Mouse (Mus musculus) left cerebral cortex, adult 11 months (tissue): ENCODE results near the gene Fbp1.
"Not testable (repeated sequence)": the region's sequence is repeated elsewhere in the genome, so short reads cannot be mapped to it uniquely, and the experiment has no call there.

Experiments used
- DNase-seq: peaks from one replicate; pipeline ENCODE4 v3.0.0; 2022; ENCODE audit warnings: low spot score

Fbp1 gene

DNA sequence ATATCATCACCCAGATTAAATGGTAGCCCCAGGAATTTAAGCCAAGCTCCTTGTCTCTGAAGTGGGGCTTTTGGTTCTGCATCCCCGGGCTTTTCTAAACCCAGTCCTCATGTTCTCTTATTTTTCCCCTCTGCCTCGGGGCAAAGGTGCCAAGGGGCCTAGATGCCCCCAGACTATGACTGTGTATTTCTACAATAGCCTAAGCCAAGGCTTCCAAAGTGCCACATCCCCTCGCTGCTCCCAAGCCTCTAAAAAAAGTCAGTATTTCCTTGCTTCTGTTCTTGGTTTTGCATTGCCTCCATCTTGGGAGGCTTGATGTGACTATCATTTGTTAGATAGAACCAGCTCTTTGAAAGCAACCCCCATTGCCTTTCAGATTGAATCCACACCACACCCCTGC, 3.5 kb downstream of the Fbp1 start:
- no peak for DNase-seq

DNA sequence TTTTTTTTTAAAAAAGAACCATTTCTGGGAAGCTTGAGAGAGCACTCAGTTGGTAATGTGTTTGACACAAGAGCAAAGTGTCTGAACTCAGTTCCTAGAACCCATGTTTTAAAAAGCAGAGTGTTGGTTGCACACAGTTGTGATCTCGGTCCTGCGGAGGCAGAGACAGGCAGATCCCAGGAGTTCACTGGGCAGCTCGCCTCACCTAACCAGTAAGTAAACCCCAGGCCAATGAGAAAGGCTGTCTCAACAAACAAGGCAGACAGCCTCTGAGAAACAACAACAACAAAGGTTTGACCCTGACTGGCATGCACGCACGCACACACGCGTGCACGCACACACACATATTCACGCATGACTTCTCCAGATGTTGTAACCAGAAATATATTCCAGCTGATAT, 4.2 kb downstream of the Fbp1 start:
- no peak for DNase-seq

DNA sequence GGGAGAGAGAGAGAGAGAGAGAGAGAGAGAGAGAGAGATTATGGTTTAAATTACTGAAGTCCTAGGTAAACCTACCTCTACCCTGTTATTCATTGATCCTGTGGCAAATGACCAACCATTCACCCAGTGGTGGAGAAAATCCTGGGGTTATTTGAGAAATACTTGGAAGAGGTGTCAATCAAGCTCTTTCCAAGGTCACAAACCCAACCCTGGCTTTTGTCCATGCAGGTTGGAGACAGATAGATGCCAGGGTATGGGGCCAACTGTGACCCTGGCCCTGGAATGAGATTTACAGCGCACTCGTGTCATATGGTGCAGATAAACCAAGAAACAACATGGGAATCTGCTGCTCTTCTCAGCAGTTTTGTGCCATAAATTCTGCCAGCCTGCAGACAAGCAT, 4.6 kb downstream of the Fbp1 start:
- no peak for DNase-seq

DNA sequence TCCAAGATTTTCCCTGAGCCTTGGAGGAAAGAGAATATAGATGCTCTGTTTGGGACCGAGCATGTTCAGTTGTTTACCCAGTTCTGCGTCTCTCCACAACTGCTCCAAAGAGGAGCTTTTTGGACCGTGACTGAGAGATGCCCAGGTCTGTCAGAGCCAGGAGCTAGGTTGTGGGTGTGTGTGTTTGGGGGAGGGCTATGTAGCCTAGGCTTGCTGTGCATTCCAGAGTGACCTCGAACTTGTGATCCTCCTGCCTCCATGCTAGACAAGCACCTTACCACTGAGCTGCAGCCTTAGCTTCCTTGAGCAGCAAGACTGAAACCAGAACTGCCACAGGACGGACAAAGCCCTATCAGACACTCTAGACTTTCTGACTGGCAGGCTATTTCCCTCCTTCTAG, 5.2 kb downstream of the Fbp1 start:
- no peak for DNase-seq

DNA sequence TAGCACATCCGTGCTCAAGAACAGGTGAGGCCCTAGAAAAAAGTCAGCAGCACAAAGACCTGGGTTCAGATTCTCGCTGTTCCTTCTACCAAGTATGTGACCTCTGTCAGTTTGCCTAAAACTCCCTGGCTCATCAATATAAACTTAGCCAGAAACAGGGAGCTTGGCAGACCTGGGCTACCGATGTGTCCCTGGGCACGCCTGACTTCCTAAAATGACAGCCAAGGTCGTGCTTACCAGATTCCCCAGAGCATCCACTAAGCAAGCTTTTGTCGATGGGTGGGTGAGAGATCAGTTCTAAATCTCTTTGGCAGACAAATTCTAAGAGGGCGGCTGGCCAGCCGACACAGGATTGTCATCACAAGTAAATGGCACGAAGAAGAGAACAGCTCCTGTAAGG, 6.7 kb downstream of the Fbp1 start:
- DNase-seq = no peak

DNA sequence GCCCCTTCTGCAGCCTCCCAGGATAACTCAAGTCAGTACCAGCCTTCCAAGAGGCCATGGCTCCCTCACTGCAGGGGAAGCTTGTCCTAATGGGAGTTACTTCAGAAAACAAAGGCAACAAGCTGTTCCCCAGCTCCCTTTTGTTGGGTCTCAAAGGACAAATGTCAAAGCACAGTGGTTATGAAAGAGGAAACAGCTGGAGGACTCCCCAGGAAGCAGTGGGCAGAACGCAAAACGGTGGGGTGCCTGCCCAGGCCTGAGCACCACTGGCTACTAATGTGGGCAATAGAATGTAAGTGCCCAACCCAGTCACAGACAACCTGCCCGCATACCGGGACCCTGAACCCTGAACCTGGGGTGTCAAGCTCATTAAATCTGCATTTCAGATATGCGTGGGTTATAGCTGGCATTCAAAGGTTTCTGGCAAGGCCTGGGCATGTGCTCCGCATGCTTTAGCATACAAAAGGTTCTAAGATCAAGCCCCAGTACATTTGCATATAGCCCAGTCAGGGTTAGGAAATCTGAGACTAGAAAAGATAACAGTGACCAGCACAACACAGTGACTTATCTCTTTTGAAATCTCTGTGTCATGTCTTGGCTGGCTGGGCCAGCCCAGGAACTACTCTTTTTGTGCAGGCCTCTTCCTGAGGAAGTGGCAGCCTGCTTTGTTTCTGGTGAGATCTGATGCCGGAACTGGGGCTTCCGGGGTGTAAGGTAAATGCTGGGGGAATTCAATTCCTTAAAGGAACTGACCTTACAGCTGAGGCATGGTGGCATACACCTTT, 8.1 kb downstream of the Fbp1 start:
- DNase-seq = no peak

DNA sequence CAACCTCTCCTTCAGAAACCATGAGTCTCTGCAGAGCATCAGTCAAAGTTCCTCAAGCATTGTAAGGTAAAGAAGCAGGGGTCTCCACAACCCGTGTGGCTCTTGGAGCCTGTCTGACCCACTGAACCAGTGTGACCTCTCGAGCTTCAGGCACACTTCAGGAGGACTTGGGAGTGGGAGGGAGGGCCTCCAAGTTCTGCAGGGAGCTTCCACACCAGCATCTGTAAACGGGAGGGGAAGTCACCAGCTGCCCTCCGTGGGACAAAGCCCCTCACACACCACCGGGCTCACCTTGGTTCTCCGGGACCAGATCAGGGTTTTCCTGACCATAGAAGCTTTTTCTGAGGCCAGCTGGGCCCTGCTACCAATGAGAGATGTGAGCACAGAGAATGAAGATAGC, 8.7 kb downstream of the Fbp1 start:
- DNase-seq = no peak

DNA sequence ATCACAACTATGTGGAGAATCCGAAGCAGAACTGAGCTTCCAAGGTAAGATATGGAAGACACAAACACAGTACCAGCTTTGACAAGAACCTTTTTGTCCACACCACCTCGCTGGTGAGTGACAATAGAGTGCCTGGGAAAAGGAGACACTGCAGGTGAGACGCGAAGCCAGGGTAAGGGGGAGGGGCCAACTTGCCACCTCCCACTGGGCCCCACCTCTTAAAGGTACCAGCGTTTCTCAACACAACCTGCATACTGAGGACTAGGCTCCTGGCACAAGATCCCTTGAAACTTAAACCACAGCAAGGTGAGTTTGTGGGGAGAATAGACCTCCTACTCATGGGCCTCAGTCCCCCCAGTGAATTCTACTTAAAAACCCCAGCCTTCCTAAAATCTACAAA, 10.8 kb downstream of the Fbp1 start:
- no peak for DNase-seq

DNA sequence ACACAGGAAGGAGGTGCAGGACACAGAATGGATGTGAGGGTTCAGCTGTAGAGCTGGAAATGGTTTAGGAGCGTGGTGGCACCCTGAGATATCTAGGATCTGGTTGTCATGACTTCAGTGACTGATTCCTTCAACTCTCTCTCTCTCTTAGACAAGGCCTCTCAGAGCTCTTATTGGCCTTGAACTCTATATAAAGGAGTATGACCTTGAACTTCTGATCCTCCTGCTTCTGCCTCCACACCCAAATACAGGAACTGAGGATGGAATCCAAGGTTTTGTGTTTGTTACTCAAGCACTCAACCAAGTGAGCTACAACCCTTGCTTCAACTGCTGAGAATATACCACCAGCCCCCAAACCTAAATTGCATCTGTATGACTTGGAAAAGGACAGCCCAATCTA, 12.0 kb downstream of the Fbp1 start:
- DNase-seq = no peak

DNA sequence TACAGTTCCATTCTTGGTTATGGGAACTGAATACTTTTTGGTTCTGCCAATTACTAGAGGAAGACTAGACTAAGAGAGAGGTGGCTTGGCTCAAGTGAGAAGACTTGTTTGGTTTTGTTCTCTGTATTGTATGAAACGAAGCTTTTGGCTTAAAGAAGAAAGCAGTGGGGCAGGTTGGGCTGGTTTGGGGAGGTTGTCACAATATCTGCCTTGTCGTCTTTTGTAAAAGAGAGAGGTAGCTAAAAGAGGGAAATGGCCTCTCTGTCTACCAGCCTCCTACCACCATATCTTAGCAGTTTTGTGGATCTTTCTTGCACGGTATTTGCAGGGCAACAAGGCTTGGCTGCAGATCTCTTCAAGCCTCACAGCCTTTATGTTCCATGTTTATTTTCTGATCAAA, 15.8 kb downstream of the Fbp1 start:
- no peak for DNase-seq

DNA sequence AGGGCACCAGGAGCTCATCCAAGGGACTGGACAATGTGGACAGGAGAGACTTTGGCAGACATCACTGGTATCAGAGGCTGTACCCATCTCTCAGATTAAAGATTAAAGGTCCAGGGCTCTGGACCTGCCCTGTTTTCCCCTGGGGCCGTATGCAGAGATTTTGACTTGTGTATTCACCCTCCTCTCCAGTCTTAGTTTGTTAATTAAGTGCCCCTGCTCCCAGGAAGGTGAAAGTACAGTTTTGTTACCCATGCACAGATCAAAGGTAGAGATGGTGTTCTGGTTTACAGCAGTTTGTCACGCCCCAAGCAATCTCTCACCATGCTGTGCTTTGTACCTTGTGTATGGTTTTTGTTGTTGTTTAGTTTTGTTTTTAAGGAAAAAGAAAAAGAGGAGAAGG, 17.5 kb downstream of the Fbp1 start:
- DNase-seq = no peak

DNA sequence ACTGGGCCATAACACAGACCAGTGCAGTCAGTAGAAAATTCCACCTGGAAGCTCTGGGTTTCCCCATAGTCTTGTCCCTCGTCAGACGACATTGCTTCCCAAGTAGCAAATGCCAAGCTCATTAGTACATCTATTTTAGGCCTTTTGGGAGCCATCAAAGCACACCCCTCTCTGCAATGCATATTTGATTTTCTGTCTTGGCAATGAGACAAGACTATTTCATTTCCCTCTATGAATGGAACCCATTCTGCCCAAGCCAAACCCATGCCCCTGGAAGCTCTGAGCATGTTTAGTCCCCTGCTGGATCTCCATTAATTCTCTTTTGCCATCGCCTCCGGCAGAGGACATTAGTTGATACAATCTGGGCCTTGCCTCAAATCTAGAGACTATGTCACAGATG, 21.3 kb downstream of the Fbp1 start:
- DNase-seq = no peak

DNA sequence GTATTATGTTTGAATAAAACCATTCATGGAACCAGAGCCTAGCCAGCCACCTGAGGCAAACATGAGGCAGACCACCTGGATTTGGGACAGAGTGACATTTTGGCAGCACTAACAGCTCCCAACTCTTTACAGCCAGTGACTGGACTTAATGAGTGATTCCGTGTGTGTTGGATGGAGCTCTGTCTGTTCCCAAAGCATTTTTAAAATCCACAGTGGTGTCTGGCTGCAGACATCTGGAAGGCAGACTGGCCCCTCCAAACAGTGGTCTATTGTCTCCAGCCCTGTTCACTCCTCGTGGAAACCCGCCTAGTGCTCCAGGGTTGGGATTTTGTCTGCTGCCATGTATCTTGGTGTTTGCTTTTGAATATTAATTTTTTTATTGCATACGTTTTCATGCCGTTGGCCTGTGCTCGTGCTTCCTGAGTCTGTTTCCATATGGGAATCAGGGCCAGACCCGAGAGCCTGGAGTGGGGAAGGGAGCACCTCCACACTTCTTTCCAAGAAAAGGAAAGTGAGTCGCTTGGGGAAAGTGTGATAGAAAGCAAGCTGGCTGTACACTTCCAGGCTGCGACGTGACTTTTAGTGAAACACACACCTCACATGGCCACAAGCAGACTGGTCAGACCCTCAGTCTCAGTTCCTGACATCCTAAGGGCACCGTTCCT, 22.3 kb downstream of the Fbp1 start:
- DNase-seq = no peak

DNA sequence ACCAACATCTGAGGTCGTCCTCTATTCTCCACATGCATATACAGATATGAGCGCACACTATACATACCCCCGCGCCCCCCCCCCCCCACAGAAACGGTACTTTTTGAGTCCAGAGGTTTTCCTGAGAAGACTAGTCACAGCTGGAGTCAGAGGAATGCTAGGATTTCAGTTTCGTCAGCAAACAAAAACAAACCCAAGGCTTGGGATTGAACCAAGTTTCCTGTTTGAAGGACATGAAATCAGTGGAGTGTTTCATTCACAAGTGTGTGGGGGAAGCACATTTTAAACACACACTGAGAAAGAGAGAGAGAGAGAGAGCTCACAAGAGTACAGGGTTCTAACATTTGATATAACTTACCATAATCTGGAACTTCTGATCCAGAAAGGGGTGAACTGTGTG, 24.3 kb downstream of the Fbp1 start:
- no peak for DNase-seq

DNA sequence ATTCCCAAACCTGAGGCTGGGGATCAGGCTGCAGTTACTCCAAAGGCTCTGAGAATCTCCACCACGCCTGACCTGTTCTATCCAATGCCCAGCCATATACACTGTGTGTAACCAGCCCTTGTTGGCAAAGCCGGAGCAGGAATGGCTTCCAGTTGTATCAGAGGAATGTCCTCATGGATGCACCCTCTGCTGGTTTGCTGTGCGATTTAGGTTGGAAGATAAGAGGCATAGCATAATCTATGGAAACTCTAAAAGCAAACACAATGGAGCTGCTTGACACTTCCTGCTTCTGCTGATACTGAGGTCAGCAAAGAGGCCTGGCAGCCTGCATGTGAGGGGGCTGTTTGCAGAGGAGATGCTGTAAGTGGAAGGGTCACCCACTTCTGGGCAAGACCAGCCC, 25.2 kb downstream of the Fbp1 start:
- no peak for DNase-seq

DNA sequence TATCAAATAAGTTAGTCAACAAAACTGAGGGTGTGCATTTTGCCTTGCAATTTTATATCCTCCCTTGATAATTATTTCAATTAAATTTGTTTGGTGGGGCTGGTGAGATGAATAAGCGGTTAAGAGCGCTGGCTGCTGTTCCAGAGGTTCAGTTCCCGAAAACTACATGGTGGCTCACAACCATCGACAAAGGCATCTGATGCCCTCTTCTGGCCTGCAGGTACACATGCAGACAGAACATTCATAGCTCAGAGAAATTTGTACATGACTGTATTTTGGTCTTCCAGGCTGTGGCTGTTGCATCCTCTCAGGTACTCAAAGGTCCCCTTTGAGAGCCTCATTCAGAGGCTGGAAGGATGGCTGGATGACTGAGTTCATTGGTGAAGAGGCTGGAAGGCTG, 28.0 kb downstream of the Fbp1 start:
- no peak for DNase-seq

DNA sequence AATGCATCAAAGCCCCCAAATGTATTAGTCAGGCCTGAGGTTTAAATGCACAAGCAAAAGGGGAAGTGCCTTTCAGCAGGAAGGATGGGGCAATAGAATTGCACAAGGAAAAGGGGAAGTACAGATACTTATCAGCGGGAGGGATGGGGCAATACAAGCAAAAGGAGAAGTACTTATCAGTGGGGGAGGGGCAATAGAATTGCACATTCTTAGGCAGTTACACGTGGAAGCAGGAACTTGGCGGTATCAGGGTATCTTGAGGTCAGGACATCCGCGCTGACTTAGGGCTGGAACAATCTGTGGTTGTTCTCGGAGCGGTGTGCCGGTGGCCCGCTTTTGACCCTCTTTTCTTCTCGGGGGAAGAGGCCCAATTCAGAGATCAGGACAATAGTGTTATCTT, 28.8 kb downstream of the Fbp1 start:
- not testable (repeated sequence) for DNase-seq

DNA sequence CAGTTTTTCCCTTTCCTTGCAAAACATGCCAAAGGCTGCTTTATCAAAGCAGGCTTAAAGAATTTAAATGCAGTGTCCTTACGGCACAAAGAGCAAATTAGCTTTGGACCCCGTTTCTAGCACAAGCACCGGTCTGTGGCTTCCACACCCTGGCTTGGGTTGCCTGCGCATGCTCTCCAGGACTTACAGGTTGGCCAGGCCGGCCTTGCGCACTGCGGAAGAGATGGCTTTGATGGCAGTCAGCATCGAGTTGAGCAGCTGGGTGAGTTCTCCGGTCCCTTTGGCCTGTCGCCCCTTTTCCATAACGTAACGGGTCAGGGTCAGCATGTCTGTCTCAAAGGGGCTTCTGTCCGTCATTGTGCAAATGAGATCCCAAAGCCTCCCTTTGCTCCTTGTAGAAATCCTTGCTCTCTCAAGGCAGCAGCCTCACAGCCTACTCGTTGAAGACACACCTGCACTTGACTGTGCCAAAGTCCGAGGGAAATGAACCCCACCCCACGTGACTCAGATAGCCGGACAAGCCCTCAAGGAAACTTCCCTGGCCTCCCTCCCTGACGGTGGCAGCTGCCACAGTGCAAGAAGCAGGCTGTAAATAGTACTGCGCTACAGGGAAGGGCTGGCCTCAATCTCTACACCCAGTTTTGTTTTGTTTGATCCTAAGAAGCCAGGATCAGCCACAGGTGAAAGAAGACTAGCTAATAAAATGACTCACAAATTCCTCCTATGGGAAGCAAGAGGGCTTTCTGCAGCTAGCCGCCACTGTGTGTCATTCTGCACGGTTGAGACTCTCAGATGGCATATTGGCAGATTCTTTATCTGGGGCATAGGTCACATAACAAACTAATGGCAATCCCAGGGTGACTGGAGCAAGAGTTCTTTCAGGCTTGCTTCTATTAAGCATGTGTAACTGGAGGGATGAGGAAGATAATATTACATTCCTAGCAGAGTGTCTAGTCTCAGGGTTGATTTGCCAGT, 29.9 kb downstream of the Fbp1 start, which contains the start of gene Fbp2:
Fbp2 (minus strand) TSS at position 482 of the 975 bp plus-strand sequence.
- no peak for DNase-seq

DNA sequence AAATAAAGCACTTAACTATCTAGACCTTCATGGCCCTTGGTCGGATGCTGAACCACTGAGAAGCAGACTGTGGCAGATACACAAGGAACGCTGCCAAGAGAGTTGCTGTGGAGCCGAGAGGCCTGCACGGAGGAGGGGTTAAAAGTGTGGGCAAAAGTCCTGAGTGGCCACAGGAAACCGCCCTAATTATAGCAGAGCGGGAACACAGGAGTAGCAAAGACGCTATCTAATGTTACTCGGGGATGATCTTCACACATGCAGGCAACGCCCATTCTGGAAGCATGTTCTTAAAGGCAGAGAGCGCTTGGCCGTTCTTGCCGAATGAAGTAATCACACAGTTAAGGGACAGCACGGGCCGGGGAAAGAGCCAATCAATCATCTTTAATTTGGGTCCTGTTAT, 31.2 kb downstream of the Fbp1 start:
- no peak for DNase-seq

DNA sequence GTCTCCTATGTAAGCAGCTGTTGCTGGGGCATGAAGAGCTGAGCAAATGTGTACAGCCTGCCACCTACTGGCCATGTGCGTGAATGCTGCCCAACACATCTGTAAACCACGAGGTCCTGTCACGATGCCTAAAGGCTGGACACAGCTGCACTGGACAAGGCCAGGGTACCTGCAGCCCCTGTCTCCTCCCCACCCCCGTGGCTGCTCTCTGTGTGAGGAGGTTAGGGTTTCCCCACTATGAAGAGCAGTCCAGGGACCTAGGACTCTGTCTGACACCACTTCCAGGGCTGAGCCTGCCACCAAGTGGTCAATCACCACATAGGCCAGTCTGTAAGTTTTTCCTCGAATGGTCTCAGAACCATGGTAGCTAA, 31.8 kb downstream of the Fbp1 start:
- DNase-seq = peak; percentile 60

DNA sequence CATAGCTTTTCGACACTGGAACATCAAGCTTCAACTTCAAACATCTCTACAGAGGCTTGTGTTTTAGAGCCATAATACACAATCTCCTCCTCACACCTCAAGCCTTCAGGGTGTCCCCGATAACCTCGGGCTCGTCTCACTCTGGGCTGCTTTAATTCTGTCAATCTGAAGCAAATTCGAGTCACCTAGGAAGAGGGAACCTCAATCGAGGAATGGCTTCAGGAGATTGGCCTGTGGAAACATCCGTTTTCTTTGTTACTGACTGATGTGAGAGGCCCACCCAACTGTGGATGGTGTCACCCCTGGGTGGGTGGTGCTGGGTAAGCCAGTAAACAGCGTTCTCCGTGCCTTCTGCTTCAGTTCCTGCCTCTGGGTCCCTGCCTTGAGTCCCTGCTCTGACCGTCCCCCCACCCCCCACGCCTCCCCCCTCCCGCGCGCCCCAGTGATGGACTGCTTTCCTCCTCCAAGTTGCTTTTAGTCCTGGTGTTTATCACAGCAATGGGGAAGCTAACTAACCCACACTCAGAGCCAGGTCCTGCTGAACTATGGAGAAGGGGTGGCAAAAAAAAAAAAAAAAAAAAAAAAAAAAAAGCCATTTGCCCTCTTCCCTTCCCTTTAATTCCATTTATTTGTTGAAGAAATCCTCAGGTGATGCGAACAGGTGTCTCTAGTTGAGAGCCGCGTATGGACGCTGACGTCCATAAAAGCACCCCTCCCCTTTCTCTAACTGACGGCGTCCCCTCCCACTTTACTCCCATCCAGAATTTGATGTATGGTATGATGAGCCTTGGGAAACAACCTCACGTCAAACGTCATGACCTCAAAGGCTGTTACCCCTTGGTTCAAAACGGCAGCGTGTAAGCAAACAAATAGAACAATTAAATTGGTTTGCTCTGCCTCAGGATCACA, 32.4 kb downstream of the Fbp1 start:
- DNase-seq = no peak

DNA sequence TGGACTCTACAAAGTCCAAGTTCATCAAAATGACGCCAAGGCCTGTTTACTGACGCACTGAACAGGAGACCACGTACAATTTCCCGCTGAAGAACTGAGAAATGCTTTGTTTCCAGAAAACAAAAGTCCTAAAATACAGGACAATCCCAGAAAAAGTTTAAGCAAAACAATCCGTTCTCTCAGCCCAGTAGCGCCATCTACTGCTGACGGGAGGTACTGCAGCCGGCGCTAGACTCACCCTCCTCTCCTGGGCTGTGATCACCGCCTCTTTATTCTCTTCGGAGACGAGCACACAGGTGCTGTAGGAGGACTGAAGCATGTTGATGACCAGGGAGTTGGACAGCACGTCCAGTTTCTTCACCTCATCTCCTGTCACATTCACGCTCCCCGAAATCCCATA, 33.4 kb downstream of the Fbp1 start:
- peak; percentile 27 for DNase-seq
